Mouse (Mus musculus) CH12.LX (cell line): ENCODE data around the gene Tacc2.
"Not testable (repeated sequence)": the region's sequence is repeated elsewhere in the genome, so short reads cannot be mapped to it uniquely, and the experiment has no call there.

Source experiments
- CHD2 ChIP-seq: IDR thresholded peaks from 2 replicates; pipeline ENCODE4 v1.6.1; 2011; ENCODE audit warnings: low read length, improper control_type of control experiment
- CTCF ChIP-seq, 2 experiments: IDR thresholded peaks in 1 of 2; conservative IDR thresholded peaks in 1 of 2; 2 replicates each; pipeline ENCODE4 v1.5.1; 2011 to 2012; ENCODE audit warnings: low read depth in 2 of 2, low read length in 2 of 2, improper control_type of control experiment in 1 of 2, inconsistent platforms in 1 of 2, mild to moderate bottlenecking in 1 of 2, moderate library complexity in 1 of 2
- ELF1 ChIP-seq: IDR thresholded peaks from 2 replicates; pipeline ENCODE4 v1.6.1; 2014; ENCODE audit warnings: low read depth, mild to moderate bottlenecking, inconsistent platforms, low read length, improper control_type of control experiment
- EP300 ChIP-seq: IDR thresholded peaks from 2 replicates; pipeline ENCODE4 v1.6.1; 2011; ENCODE audit warnings: low read length, improper control_type of control experiment
- MAFK ChIP-seq: IDR thresholded peaks from 2 replicates; pipeline ENCODE4 v1.6.1; 2011; ENCODE audit warnings: low read length, improper control_type of control experiment; ENCODE audit not compliant: insufficient replicate concordance
- MEF2A ChIP-seq: IDR thresholded peaks from 2 replicates; pipeline ENCODE4 v1.6.1; 2014; ENCODE audit warnings: low read depth, mild to moderate bottlenecking, inconsistent platforms, low read length, improper control_type of control experiment, borderline replicate concordance
- MXI1 ChIP-seq: IDR thresholded peaks from 2 replicates; pipeline ENCODE4 v1.6.1; 2011; ENCODE audit warnings: mild to moderate bottlenecking, low read depth, low read length, improper control_type of control experiment
- POLR2A ChIP-seq: IDR thresholded peaks from 2 replicates; pipeline ENCODE4 v1.6.1; 2011; ENCODE audit warnings: low read depth, mild to moderate bottlenecking, improper control_type of control experiment, low read length
- RCOR1 ChIP-seq: conservative IDR thresholded peaks from 2 replicates; pipeline ENCODE4 v1.6.1; 2012; ENCODE audit warnings: low read depth, mild to moderate bottlenecking, inconsistent platforms, low read length, improper control_type of control experiment
- TCF12 ChIP-seq: IDR thresholded peaks from 2 replicates; pipeline ENCODE4 v1.6.1; 2014; ENCODE audit warnings: low read depth, mild to moderate bottlenecking, inconsistent platforms, low read length, improper control_type of control experiment

DNA sequence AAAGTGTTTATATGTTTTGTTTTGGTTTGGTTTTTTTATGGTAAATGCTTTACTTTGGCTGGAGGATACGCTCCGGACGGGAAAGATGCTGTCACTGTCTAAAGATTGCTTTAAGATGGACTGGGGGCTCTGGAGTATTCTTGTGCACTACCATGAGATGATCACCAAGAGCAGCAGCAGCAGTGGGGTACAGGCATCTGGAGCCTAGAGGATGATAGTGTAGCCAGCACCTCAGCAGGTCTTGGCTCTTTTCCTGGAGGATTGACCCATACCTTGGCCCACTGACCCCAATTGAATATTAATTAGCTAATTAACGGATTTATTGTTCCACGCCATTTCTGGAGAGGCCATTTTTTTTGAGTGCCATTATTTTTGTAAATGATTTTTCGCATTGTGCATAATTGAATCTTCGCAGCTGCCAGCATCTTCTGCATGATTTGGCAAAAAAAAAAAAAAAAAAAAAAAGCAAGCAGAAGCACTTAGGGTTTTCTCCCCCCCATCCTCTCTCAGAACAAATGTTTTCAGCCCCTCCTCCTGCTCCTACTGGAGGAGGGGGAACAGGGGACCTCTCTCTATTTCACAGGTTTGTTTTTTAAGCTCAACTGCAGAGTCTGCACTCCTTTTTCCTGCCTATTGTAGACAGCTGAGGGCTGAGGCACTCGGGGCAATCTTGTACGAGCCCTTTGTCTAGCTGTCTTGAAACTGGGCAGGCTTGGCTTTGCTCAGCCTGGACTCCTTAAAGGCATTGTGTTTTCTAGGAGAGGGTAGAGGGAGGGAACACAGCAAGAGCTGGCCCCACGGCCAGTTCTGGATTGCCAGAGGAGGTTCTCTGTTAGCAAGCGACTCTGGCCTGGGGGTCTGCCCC, 16.4 kb downstream of the Tacc2 start:
- TF ChIP-seq ELF1; POLR2A; MXI1; CTCF (conservative IDR thresholded peaks at IDR 0.05 in 1 of 2, IDR thresholded peaks at IDR 0.05 in 1 of 2; ENCODE audit: low read depth in 2 of 2, low read length in 2 of 2); EP300; MEF2A; MAFK; TCF12; CHD2; RCOR1: not testable (repeated sequence)
